Mouse (Mus musculus): ENCODE results near the gene Nfia. TPM values are rescaled to one million over a fixed set of nuclear protein-coding genes. Genes with fewer than 3 reads are reported as not detected.
A peak's percentile ranks its signal among the peaks of the same experiment; 100 is the strongest.

The Nfia gene
- polyA plus RNA-seq, 2 experiments = 51.9 to 71.2 TPM

GRCm38 (mm10) chr4:97895940-97896339, 123.4 kb downstream of the Nfia start:
- Histone ChIP-seq H3K9ac (ENCODE audit: low read depth, low read length, severe bottlenecking) (no peak overlapping the region), H3K9me3 (ENCODE audit: control insufficient read depth, low read length) (no peaks in the 10 kb centered on the region), H3K4me2 (replicated peaks; ENCODE audit: low read depth, low read length, severe bottlenecking) (no peak overlapping the region), H3K27me3 (ENCODE audit: control insufficient read depth, insufficient read depth, low read length) (no peaks in the 10 kb centered on the region), H3K27ac (replicated peaks; ENCODE audit: low read depth, low read length) (no peak overlapping the region), H3K4me1 (ENCODE audit: control insufficient read depth, insufficient read depth, low read length) (peaks cover 13% of the 10 kb centered on the region), H3K36me3 (ENCODE audit: control insufficient read depth, insufficient read depth, low read length) (no peaks in the 10 kb centered on the region; the same call in 1 of the 2 replicates), H3K4me3 (replicated peaks; ENCODE audit: low read length) (no peak overlapping the region)
- 77% methylated on average over 5 of the region's 5 CpGs for WGBS
- ATAC-seq (ENCODE audit: low FRiP score, low read depth) (peak; percentile 55; the same call in 1 of the 2 replicates), DNase-seq (ENCODE audit: low spot score) (peak; percentile 26)
- no peak for TF ChIP-seq POLR2A (IDR thresholded peaks at IDR 0.05; ENCODE audit: borderline replicate concordance, extremely low read depth, insufficient read depth, insufficient read length)

- Histone ChIP-seq H3K36me3 (ENCODE audit: control insufficient read depth, insufficient read depth, low read length) (no peaks in the 10 kb centered on the region; the same call in 1 of the 2 replicates), H3K4me1 (ENCODE audit: control insufficient read depth, insufficient read depth, low read length) (peaks cover 6% of the 10 kb centered on the region), H3K4me2 (replicated peaks; ENCODE audit: low read depth, low read length, severe bottlenecking) (no peak overlapping the region), H3K9ac (ENCODE audit: low read depth, low read length, severe bottlenecking) (no peak overlapping the region), H3K27me3 (ENCODE audit: control insufficient read depth, insufficient read depth, low read length) (no peaks in the 10 kb centered on the region), H3K27ac (replicated peaks; ENCODE audit: low read depth, low read length) (no peak overlapping the region), H3K9me3 (ENCODE audit: control insufficient read depth, low read length) (no peaks in the 10 kb centered on the region), H3K4me3 (replicated peaks; ENCODE audit: low read length) (no peak overlapping the region)
- ATAC-seq (ENCODE audit: low FRiP score, low read depth) = no peak
- no peak for TF ChIP-seq POLR2A (IDR thresholded peaks at IDR 0.05; ENCODE audit: borderline replicate concordance, extremely low read depth, insufficient read depth, insufficient read length)
- DNase-seq (ENCODE audit: low spot score) = no peak
- 74% methylated on average over 12 of the region's 12 CpGs for WGBS
Measured at GRCm38 (mm10) chr4:97900256-97900944, 127.9 kb downstream of the Nfia start.

GRCm38 (mm10) chr4:97905826-97906225, 133.3 kb downstream of the Nfia start:
- ATAC-seq (ENCODE audit: low FRiP score, low read depth) (no peak), DNase-seq (ENCODE audit: low spot score) (no peak)
- no peak overlapping the region for H3K4me2 ChIP-seq (replicated peaks; ENCODE audit: low read depth, low read length, severe bottlenecking)
- H3K36me3 ChIP-seq (ENCODE audit: control insufficient read depth, insufficient read depth, low read length) = 0 out of 2 replicates have a peak, but pooled peaks cover 2% of the 10 kb centered on the region
- TF ChIP-seq POLR2A (IDR thresholded peaks at IDR 0.05; ENCODE audit: borderline replicate concordance, extremely low read depth, insufficient read depth, insufficient read length) = no peak
- no peak overlapping the region for H3K27ac ChIP-seq (replicated peaks; ENCODE audit: low read depth, low read length)
- 55% methylated on average over 4 of the region's 4 CpGs for WGBS
- no peak overlapping the region for H3K4me3 ChIP-seq (replicated peaks; ENCODE audit: low read length)
- no peaks in the 10 kb centered on the region for H3K27me3 ChIP-seq (ENCODE audit: control insufficient read depth, insufficient read depth, low read length)
- H3K9me3 ChIP-seq (ENCODE audit: control insufficient read depth, low read length) = no peaks in the 10 kb centered on the region
- H3K4me1 ChIP-seq (ENCODE audit: control insufficient read depth, insufficient read depth, low read length) = peaks cover 6% of the 10 kb centered on the region; the same call in 1 of the 2 replicates
- H3K9ac ChIP-seq (ENCODE audit: low read depth, low read length, severe bottlenecking) = no peak overlapping the region

- H3K27ac ChIP-seq (replicated peaks; ENCODE audit: low read depth, low read length) = no peak overlapping the region
- no peak overlapping the region for H3K4me2 ChIP-seq (replicated peaks; ENCODE audit: low read depth, low read length, severe bottlenecking)
- H3K9me3 ChIP-seq (ENCODE audit: control insufficient read depth, low read length) = no peaks in the 10 kb centered on the region
- H3K36me3 ChIP-seq (ENCODE audit: control insufficient read depth, insufficient read depth, low read length) = peaks cover 5% of the 10 kb centered on the region; the same call in 1 of the 2 replicates
- H3K27me3 ChIP-seq (ENCODE audit: control insufficient read depth, insufficient read depth, low read length) = no peaks in the 10 kb centered on the region
- no peak for TF ChIP-seq POLR2A (IDR thresholded peaks at IDR 0.05; ENCODE audit: borderline replicate concordance, extremely low read depth, insufficient read depth, insufficient read length)
- no peak overlapping the region for H3K4me3 ChIP-seq (replicated peaks; ENCODE audit: low read length)
- DNase-seq (ENCODE audit: low spot score) (no peak), ATAC-seq (ENCODE audit: low FRiP score, low read depth) (no peak)
- 65% methylated on average over 4 of the region's 4 CpGs for WGBS
- H3K9ac ChIP-seq (ENCODE audit: low read depth, low read length, severe bottlenecking) = no peak overlapping the region
- H3K4me1 ChIP-seq (ENCODE audit: control insufficient read depth, insufficient read depth, low read length) = peaks cover 6% of the 10 kb centered on the region; the same call in 1 of the 2 replicates
Measured at GRCm38 (mm10) chr4:97908576-97909147, 136.1 kb downstream of the Nfia start.

GRCm38 (mm10) chr4:97910115-97910776, 137.7 kb downstream of the Nfia start:
- peaks cover 5% of the 10 kb centered on the region; the same call in 1 of the 2 replicates for H3K36me3 ChIP-seq (ENCODE audit: control insufficient read depth, insufficient read depth, low read length)
- no peaks in the 10 kb centered on the region for H3K27me3 ChIP-seq (ENCODE audit: control insufficient read depth, insufficient read depth, low read length)
- WGBS = 61% methylated on average over 9 of the region's 9 CpGs
- no peak overlapping the region for H3K4me2 ChIP-seq (replicated peaks; ENCODE audit: low read depth, low read length, severe bottlenecking)
- TF ChIP-seq POLR2A (IDR thresholded peaks at IDR 0.05; ENCODE audit: borderline replicate concordance, extremely low read depth, insufficient read depth, insufficient read length) = no peak
- DNase-seq (ENCODE audit: low spot score) (no peak), ATAC-seq (ENCODE audit: low FRiP score, low read depth) (peak; percentile 40; the same call in 1 of the 2 replicates)
- H3K9me3 ChIP-seq (ENCODE audit: control insufficient read depth, low read length) = no peaks in the 10 kb centered on the region
- H3K4me1 ChIP-seq (ENCODE audit: control insufficient read depth, insufficient read depth, low read length) = peaks cover 12% of the 10 kb centered on the region
- H3K27ac ChIP-seq (replicated peaks; ENCODE audit: low read depth, low read length) = no peak overlapping the region
- H3K9ac ChIP-seq (ENCODE audit: low read depth, low read length, severe bottlenecking) = no peak overlapping the region
- no peak overlapping the region for H3K4me3 ChIP-seq (replicated peaks; ENCODE audit: low read length)

Data from limb, embryonic 14.5 days (tissue).